Mouse (Mus musculus) bone marrow, adult 2 months (tissue): ENCODE results near the gene Gm49321. TPM values are rescaled to one million over a fixed set of nuclear protein-coding genes. Genes with fewer than 3 reads are reported as not detected.

ENCODE experiments used
- H3K27ac ChIP-seq: fragments of 200-500 bp; 2 replicates; pipeline ENCODE4 v1.5.1; 2012; ENCODE audit warnings: low read depth, mild to moderate bottlenecking, control low read depth, inconsistent platforms, low read length; ENCODE audit not compliant: control insufficient read depth, poor library complexity, insufficient read depth
- H3K4me1 ChIP-seq: fragments of 200-500 bp; 2 replicates; pipeline ENCODE4 v1.6.1; 2011; ENCODE audit warnings: low read length; ENCODE audit not compliant: control insufficient read depth, insufficient read depth
- H3K4me3 ChIP-seq: fragments of 200-500 bp; replicated peaks from 2 replicates; pipeline ENCODE3; 2011; ENCODE audit warnings: mild to moderate bottlenecking, low read depth, low read length, control low read depth; ENCODE audit not compliant: control insufficient read depth
- CTCF ChIP-seq: fragments of 200-500 bp; IDR thresholded peaks from 2 replicates; pipeline ENCODE4 v1.5.1; 2011; ENCODE audit warnings: low read length, control low read depth; ENCODE audit not compliant: control insufficient read depth, insufficient read depth
- POLR2A ChIP-seq: fragments of 200-500 bp; IDR thresholded peaks from 2 replicates; pipeline ENCODE4 v1.6.1; 2011; ENCODE audit warnings: low read depth, mild to moderate bottlenecking, control low read depth, low read length, borderline replicate concordance; ENCODE audit not compliant: control insufficient read depth
- WGBS: fragments of 180-500 bp; shearing (Covaris S2); methylation state at CpG from one replicate; pipeline ENCODE4 v1.1.7; 2018; 5-methylcytosine and 5-hydroxymethylcytosine counted together
- polyA plus RNA-seq: library from polyadenylated mRNA; stranded (reverse); fragments of >200 nt; gene quantifications from 2 replicates; pipeline ENCODE4 v1.2.4, GENCODE M21; 2011; ENCODE audit warnings: low replicate concordance; ENCODE audit not compliant: missing spikeins, insufficient read depth, insufficient read length

Gm49321 gene
- polyA plus RNA-seq, 1 experiment, result not detected

DNA sequence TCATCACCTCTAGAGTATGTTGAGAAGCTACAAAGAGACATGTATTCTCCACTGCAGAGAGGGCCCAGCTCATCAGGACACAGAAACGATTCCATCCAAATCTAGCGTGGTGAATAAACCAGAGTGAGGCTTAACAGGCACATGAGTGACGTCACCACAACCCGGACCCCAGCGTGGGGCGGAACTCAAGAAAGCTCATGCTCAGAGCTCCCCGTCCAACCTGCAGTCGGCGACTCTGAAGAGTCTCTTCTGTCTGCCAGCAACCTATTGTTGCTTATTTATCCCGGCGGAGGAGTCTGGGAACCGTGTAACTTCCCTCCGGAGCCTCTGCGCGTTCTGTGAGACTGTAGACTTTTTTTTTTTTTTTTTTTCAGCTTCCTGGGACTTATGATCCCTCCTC, 15.4 kb downstream of the Gm49321 start:
- Histone ChIP-seq H3K4me1 (no peaks in the 10 kb centered on the region; the same call in 1 of the 2 replicates), H3K27ac (no peak overlapping the region), H3K4me3 (peak overlapping the region; percentile 11)
- TF ChIP-seq CTCF (no peak), POLR2A (no peak)
- 16% methylated on average over 15 of the region's 15 CpGs for WGBS

- Histone ChIP-seq H3K4me3 (no peak overlapping the region), H3K4me1 (no peaks in the 10 kb centered on the region; the same call in 1 of the 2 replicates), H3K27ac (no peak overlapping the region)
- WGBS, result 35% methylated on average over 14 of the region's 14 CpGs
- TF ChIP-seq POLR2A, result no peak
- TF ChIP-seq CTCF, result no peak
These were observed 16.1 kb downstream of the Gm49321 start for GRCm38 (mm10) chr12:73953420-73954186.

GRCm38 (mm10) chr12:73954785-73955184, 17.3 kb downstream of the Gm49321 start:
- Histone ChIP-seq H3K27ac (no peak overlapping the region), H3K4me3 (no peak overlapping the region), H3K4me1 (no peaks in the 10 kb centered on the region; the same call in 1 of the 2 replicates)
- WGBS, result 35% methylated on average over 5 of the region's 5 CpGs
- TF ChIP-seq POLR2A (no peak), CTCF (no peak)

DNA sequence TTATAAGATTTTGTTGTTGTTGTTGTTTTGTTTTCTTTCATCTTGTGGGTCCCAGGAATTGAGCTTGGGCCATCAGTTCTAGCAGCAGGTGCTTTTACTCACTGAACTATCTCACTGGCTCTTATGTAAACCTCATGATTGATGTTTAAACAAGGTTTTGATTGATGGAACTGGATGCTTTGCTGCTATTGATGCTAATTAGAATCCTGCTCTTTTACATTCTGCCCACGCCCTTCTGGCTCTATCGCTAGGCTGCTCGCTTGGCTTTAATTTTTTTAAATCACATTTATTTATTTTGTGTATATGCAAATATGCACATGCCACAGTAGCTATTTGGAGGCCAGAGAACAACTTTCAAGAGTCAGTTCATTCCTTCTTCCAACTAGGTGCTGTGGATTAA, 20.2 kb downstream of the Gm49321 start:
- Histone ChIP-seq H3K27ac (no peak overlapping the region), H3K4me1 (no peaks in the 10 kb centered on the region; the same call in 1 of the 2 replicates), H3K4me3 (no peak overlapping the region)
- no peak for TF ChIP-seq POLR2A
- TF ChIP-seq CTCF, result no peak
- 92% methylated on average over 3 of the region's 3 CpGs for WGBS

- TF ChIP-seq CTCF (no peak), POLR2A (no peak)
- Histone ChIP-seq H3K4me3 (no peak overlapping the region), H3K27ac (no peak overlapping the region), H3K4me1 (no peaks in the 10 kb centered on the region; the same call in 1 of the 2 replicates)
- WGBS, result 87% methylated on average over 2 of the region's 2 CpGs
These were observed 21.4 kb downstream of the Gm49321 start for GRCm38 (mm10) chr12:73958830-73959229.

DNA sequence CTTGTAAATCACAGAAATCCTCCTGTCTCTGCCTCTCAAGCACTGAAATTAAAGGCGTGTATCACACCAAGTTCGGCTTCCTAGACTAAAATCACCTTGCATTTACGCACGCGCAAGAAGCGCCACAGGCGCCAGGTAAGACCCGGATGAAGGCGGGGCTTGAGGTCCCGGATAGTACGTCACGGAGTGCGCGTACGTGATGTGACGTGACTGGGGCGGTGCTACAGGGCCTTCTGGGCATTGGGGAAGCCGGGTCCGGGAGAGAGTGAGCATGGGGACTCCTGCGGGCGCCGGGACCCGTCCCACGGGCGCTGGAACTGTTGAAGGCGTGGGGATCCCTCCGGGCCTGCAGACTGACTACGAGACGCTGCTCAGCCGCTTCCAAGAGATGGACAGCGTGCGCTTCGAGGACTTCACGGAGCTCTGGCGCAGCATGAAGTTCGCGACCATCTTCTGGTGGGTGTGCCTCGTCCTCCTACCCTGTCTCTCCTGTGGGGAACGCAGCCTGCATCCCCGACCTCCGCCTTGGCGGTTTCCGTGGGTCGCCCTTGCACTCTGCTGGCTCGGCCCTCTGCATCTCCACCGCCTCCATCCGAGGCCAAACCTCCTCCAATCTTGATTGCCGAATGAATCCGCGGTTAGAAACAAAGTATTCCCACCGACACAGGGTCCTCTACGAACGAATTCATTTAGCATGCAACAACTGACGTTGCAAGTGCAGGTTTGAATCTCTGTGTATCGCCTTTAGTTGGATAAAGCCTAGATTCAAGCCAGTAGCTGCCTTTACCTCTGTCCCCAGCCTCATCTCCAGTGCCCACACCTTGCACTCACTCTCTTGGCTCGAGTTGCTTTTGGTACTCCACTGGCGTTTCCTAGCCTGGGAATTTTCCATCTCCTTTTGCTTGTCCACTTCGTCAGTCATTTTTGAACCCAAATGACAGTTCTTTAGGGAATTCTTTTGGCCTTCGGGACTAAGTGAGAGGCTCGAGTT, 27.1 kb downstream of the Gm49321 start, which contains the start of gene Snapc1:
Snapc1 (plus strand) TSS at position 191 of the 991 bp plus-strand sequence.
- Histone ChIP-seq H3K4me1 (peaks cover 1% of the 10 kb centered on the region; the same call in 1 of the 2 replicates), H3K4me3 (peak within 1 kb of the TSS; percentile 97), H3K27ac (peak within 1 kb of the TSS; percentile 27; the same call in 1 of the 2 replicates)
- whole genome bisulfite sequencing, result 1% methylated on average over 59 of the region's 60 CpGs
- TF ChIP-seq POLR2A, result peak; percentile 63; the same call in 1 of the 2 replicates
- no peak for TF ChIP-seq CTCF

DNA sequence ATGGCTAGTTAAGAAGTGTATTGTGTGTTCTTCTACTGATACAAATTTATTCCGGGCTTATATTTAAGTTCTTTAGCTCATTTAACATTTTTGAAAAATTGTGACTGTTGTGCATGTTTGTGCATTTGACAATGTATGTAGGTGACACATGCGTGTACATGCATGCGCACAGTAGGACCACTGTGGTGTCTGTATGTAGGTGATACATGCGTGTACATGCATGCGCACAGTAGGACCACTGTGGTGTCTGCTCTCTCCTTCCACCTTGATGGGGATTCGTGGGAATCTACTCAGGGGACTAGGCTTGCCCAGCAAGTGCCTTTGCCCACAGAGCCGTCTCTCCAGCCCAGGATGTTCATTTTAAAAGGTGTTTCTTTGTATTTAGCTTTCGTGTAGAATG, 31.7 kb downstream of the Gm49321 start:
- 92% methylated on average over 8 of the region's 8 CpGs for WGBS
- Histone ChIP-seq H3K27ac (no peak overlapping the region), H3K4me1 (peaks cover 1% of the 10 kb centered on the region; the same call in 1 of the 2 replicates), H3K4me3 (no peak overlapping the region)
- TF ChIP-seq POLR2A (no peak), CTCF (no peak)

DNA sequence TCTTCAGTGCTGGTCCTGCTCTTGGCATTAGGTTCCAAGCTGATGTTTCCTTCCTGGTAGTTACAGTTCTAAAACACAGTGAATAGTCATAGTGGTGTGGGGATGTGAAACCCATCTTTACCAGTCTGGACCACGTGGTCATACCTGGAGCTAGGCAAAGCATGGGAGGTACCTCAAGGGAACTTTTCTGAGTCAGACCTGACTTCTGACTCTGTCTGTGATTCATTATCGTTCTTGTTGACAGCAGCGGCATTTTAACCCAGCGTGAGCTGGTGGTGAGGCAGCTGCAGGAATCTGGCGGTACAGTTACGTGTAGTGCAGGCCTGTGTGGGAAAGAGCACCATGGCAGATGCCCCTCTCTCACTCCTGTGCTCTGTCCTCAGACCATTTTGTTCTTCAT, 37.1 kb downstream of the Gm49321 start:
- no peak for TF ChIP-seq CTCF
- TF ChIP-seq POLR2A, result no peak
- H3K4me3 ChIP-seq, result no peak overlapping the region
- H3K27ac ChIP-seq, result no peak overlapping the region
- 86% methylated on average over 6 of the region's 6 CpGs for WGBS
- no peaks in the 10 kb centered on the region for H3K4me1 ChIP-seq
